Mouse (Mus musculus): ENCODE data around the gene Gm11937. TPM values are rescaled to one million over a fixed set of nuclear protein-coding genes. Genes with fewer than 3 reads are reported as not detected.
"Not testable (repeated sequence)": the region's sequence is repeated elsewhere in the genome, so short reads cannot be mapped to it uniquely, and the experiment has no call there.

The Gm11937 gene
- total RNA-seq (2014; rRNA removed) (not detected in 2 replicates), polyA plus RNA-seq (2015; fragmentation: Nextera tagmentation; extraction: Ambion mirVana) (not detected in 2 replicates)

GRCm38 (mm10) chr11:99610089-99610488, at the start of gene Gm11937:
Gm11937 (minus strand) TSS chr11:99610189.
- 72% methylated on average over 1 of the region's 2 CpGs for WGBS
- not testable (repeated sequence) for H3K9me3 ChIP-seq (ENCODE audit: low read length); H3K36me3 ChIP-seq (ENCODE audit: insufficient read depth, low read length); H3K4me3 ChIP-seq (ENCODE audit: low read length); H3K4me1 ChIP-seq (ENCODE audit: insufficient read depth, low read length); H3K27me3 ChIP-seq (ENCODE audit: insufficient read depth, low read length); H3K9ac ChIP-seq (replicated peaks; ENCODE audit: low read length); H3K27ac ChIP-seq; H3K4me2 ChIP-seq (ENCODE audit: low read depth, low read length); ATAC-seq; DNase-seq (ENCODE audit: low spot score)

- no peak for ATAC-seq
- WGBS: 88% methylated on average over 4 of the region's 4 CpGs
Measured at GRCm38 (mm10) chr11:99659256-99659655, 49.3 kb upstream of the Gm11937 start.

GRCm38 (mm10) chr11:99658467-99659010, 48.5 kb upstream of the Gm11937 start, which contains the start of gene Gm11563:
Gm11563 (minus strand) TSS chr11:99658960.
- H3K9me3 ChIP-seq (ENCODE audit: low read length); DNase-seq (ENCODE audit: low spot score); H3K9ac ChIP-seq (replicated peaks; ENCODE audit: low read length); H3K27ac ChIP-seq; H3K4me2 ChIP-seq (ENCODE audit: low read depth, low read length); H3K4me3 ChIP-seq (ENCODE audit: low read length); H3K36me3 ChIP-seq (ENCODE audit: insufficient read depth, low read length); H3K27me3 ChIP-seq (ENCODE audit: insufficient read depth, low read length); H3K4me1 ChIP-seq (ENCODE audit: insufficient read depth, low read length); ATAC-seq: not testable (repeated sequence)
- WGBS: 68% methylated on average over 8 of the region's 10 CpGs

More at GRCm38 (mm10) chr11:99659256-99659655, 49.3 kb upstream of the Gm11937 start:
- Histone ChIP-seq H3K4me2 (ENCODE audit: low read depth, low read length) (no peak overlapping the region), H3K27ac (no peak overlapping the region), H3K27me3 (ENCODE audit: insufficient read depth, low read length) (no peaks in the 10 kb centered on the region), H3K9ac (replicated peaks; ENCODE audit: low read length) (no peak overlapping the region), H3K4me3 (ENCODE audit: low read length) (no peak overlapping the region), H3K36me3 (ENCODE audit: insufficient read depth, low read length) (no peaks in the 10 kb centered on the region), H3K9me3 (ENCODE audit: low read length) (no peaks in the 10 kb centered on the region), H3K4me1 (ENCODE audit: insufficient read depth, low read length) (no peaks in the 10 kb centered on the region)
- TF ChIP-seq CTCF (IDR thresholded peaks at IDR 0.05; ENCODE audit: low read depth): no peak
- DNase-seq (ENCODE audit: low spot score): no peak

- no peak overlapping the region for H3K9ac ChIP-seq (replicated peaks; ENCODE audit: low read length)
- H3K27me3 ChIP-seq (ENCODE audit: insufficient read depth, low read length): no peaks in the 10 kb centered on the region
- no peaks in the 10 kb centered on the region for H3K4me1 ChIP-seq (ENCODE audit: insufficient read depth, low read length)
- DNase-seq (ENCODE audit: low spot score) (no peak), ATAC-seq (no peak)
- H3K4me3 ChIP-seq (ENCODE audit: low read length): no peak overlapping the region
- 50% methylated on average over 5 of the region's 5 CpGs for WGBS
- no peak overlapping the region for H3K4me2 ChIP-seq (ENCODE audit: low read depth, low read length)
- no peak for TF ChIP-seq CTCF (IDR thresholded peaks at IDR 0.05; ENCODE audit: low read depth)
- no peaks in the 10 kb centered on the region for H3K36me3 ChIP-seq (ENCODE audit: insufficient read depth, low read length)
- H3K9me3 ChIP-seq (ENCODE audit: low read length): no peaks in the 10 kb centered on the region
- H3K27ac ChIP-seq: no peak overlapping the region
Measured at GRCm38 (mm10) chr11:99657051-99657450, 47.1 kb upstream of the Gm11937 start.

GRCm38 (mm10) chr11:99650136-99650535, 40.1 kb upstream of the Gm11937 start, which contains the start of gene Gm11555:
Gm11555 (minus strand) TSS chr11:99650236.
- Histone ChIP-seq H3K4me1 (ENCODE audit: insufficient read depth, low read length) (no peaks in the 10 kb centered on the region), H3K9me3 (ENCODE audit: low read length) (no peaks in the 10 kb centered on the region), H3K36me3 (ENCODE audit: insufficient read depth, low read length) (no peaks in the 10 kb centered on the region), H3K27ac (no peak within 1 kb of the TSS), H3K27me3 (ENCODE audit: insufficient read depth, low read length) (no peaks in the 10 kb centered on the region), H3K4me2 (ENCODE audit: low read depth, low read length) (no peak within 1 kb of the TSS), H3K9ac (replicated peaks; ENCODE audit: low read length) (no peak within 1 kb of the TSS), H3K4me3 (ENCODE audit: low read length) (no peak within 1 kb of the TSS)
- no peak for TF ChIP-seq CTCF (IDR thresholded peaks at IDR 0.05; ENCODE audit: low read depth)
- 82% methylated on average over 2 of the region's 2 CpGs for WGBS
- ATAC-seq (no peak), DNase-seq (ENCODE audit: low spot score) (no peak)

GRCm38 (mm10) chr11:99646444-99646843, 36.5 kb upstream of the Gm11937 start:
- no peak overlapping the region for H3K4me2 ChIP-seq (ENCODE audit: low read depth, low read length)
- no peak overlapping the region for H3K27ac ChIP-seq
- H3K9ac ChIP-seq (replicated peaks; ENCODE audit: low read length): no peak overlapping the region
- H3K36me3 ChIP-seq (ENCODE audit: insufficient read depth, low read length): no peaks in the 10 kb centered on the region
- DNase-seq (ENCODE audit: low spot score) (no peak), ATAC-seq (no peak)
- WGBS: 84% methylated on average over 15 of the region's 15 CpGs
- TF ChIP-seq CTCF (IDR thresholded peaks at IDR 0.05; ENCODE audit: low read depth): no peak
- H3K4me3 ChIP-seq (ENCODE audit: low read length): no peak overlapping the region
- no peaks in the 10 kb centered on the region for H3K4me1 ChIP-seq (ENCODE audit: insufficient read depth, low read length)
- H3K27me3 ChIP-seq (ENCODE audit: insufficient read depth, low read length): no peaks in the 10 kb centered on the region
- no peaks in the 10 kb centered on the region for H3K9me3 ChIP-seq (ENCODE audit: low read length)

GRCm38 (mm10) chr11:99644351-99644750, 34.4 kb upstream of the Gm11937 start:
- Histone ChIP-seq H3K4me1 (ENCODE audit: insufficient read depth, low read length) (no peaks in the 10 kb centered on the region), H3K27ac (no peak overlapping the region), H3K36me3 (ENCODE audit: insufficient read depth, low read length) (no peaks in the 10 kb centered on the region), H3K27me3 (ENCODE audit: insufficient read depth, low read length) (no peaks in the 10 kb centered on the region), H3K4me2 (ENCODE audit: low read depth, low read length) (no peak overlapping the region), H3K9me3 (ENCODE audit: low read length) (no peaks in the 10 kb centered on the region), H3K4me3 (ENCODE audit: low read length) (no peak overlapping the region), H3K9ac (replicated peaks; ENCODE audit: low read length) (no peak overlapping the region)
- ATAC-seq (no peak), DNase-seq (ENCODE audit: low spot score) (peak; percentile 7)
- TF ChIP-seq CTCF (IDR thresholded peaks at IDR 0.05; ENCODE audit: low read depth): no peak
- WGBS: 62% methylated on average over 3 of the region's 3 CpGs

GRCm38 (mm10) chr11:99643635-99644139, 33.7 kb upstream of the Gm11937 start, which contains the start of gene Krtap4-7:
Krtap4-7 (minus strand) TSS chr11:99644089.
- H3K9me3 ChIP-seq (ENCODE audit: low read length); H3K27me3 ChIP-seq (ENCODE audit: insufficient read depth, low read length); H3K36me3 ChIP-seq (ENCODE audit: insufficient read depth, low read length); ATAC-seq; H3K4me2 ChIP-seq (ENCODE audit: low read depth, low read length); DNase-seq (ENCODE audit: low spot score); H3K4me1 ChIP-seq (ENCODE audit: insufficient read depth, low read length); H3K4me3 ChIP-seq (ENCODE audit: low read length); H3K27ac ChIP-seq; H3K9ac ChIP-seq (replicated peaks; ENCODE audit: low read length): not testable (repeated sequence)
- 80% methylated on average over 9 of the region's 9 CpGs for WGBS
